Mouse (Mus musculus) liver, postnatal 0 days (tissue): ENCODE results near the gene Wdtc1.

Experiments
- CTCF ChIP-seq: sonication (generic); IDR thresholded peaks from 2 replicates; pipeline ENCODE4 v1.5.1; 2016; ENCODE audit warnings: antibody characterized with exemption, low read depth
- EP300 ChIP-seq: IDR thresholded peaks from 2 replicates; pipeline ENCODE4 v1.6.1; 2016; ENCODE audit warnings: antibody characterized with exemption, low read depth, mild to moderate bottlenecking

- TF ChIP-seq CTCF: no peak
- no peak for TF ChIP-seq EP300
Measured at GRCm38 (mm10) chr4:133281513-133281912, 71.8 kb downstream of the Wdtc1 start.
